Mouse (Mus musculus) cerebellum, postnatal 25 days (tissue): ENCODE measurements at regions not wholly inside any gene's neighbourhood (a gene's known extent, or its start where the extent isn't known, plus 50 kb on each side); places are given as distances from the start of the nearest gene placed in this dataset.
A peak's percentile ranks its signal among the peaks of the same experiment; 100 is the strongest.

ENCODE experiments used
- DNase-seq, 2 experiments: peaks; one replicate each; pipeline ENCODE4 v3.0.0; 2021; ENCODE audit warnings: mixed read lengths in 2 of 2

GRCm38 (mm10) chrX:61652377-61652776 is 56.9 kb upstream of the Ldoc1 start:
- DNase-seq, result no peak

GRCm38 (mm10) chrX:61653077-61653476 is 56.2 kb upstream of the Ldoc1 start:
- DNase-seq, result peak; percentile 18 to 34
